Mouse (Mus musculus) frontal cortex, postnatal 10 days (tissue): ENCODE measurements around the gene Agl.
"Not testable (repeated sequence)": the region's sequence is repeated elsewhere in the genome, so short reads cannot be mapped to it uniquely, and the experiment has no call there.

Experiments
- DNase-seq, 2 experiments: peaks; one replicate each; pipeline ENCODE4 v3.0.0; 2022; ENCODE audit warnings: low spot score in 2 of 2, mixed read lengths in 1 of 2

Gene Agl

GRCm38 (mm10) chr3:116748391-116749170 is 59.4 kb downstream of the Agl start:
- peak in 1 of 2 experiments; percentile 34 for DNase-seq

GRCm38 (mm10) chr3:116747648-116748047 is 60.3 kb downstream of the Agl start:
- not testable (repeated sequence) for DNase-seq

- DNase-seq, result no peak
Observed at GRCm38 (mm10) chr3:116740963-116741362, 67.0 kb downstream of the Agl start.

- no peak for DNase-seq
Observed at GRCm38 (mm10) chr3:116740106-116740505, 67.9 kb downstream of the Agl start.

GRCm38 (mm10) chr3:116737326-116737731 is 70.6 kb downstream of the Agl start:
- DNase-seq, result no peak

GRCm38 (mm10) chr3:116729483-116730174 is 78.3 kb downstream of the Agl start:
- DNase-seq, result no peak

GRCm38 (mm10) chr3:116726807-116727206 is 81.2 kb downstream of the Agl start:
- no peak for DNase-seq

GRCm38 (mm10) chr3:116723496-116724481 is 84.2 kb downstream of the Agl start:
- DNase-seq, result no peak

GRCm38 (mm10) chr3:116722980-116723379 is 85.0 kb downstream of the Agl start:
- no peak for DNase-seq

GRCm38 (mm10) chr3:116718951-116719350 is 89.0 kb downstream of the Agl start:
- no peak for DNase-seq

- DNase-seq, result no peak
Observed at GRCm38 (mm10) chr3:116713031-116713430, 94.9 kb downstream of the Agl start.

GRCm38 (mm10) chr3:116712436-116712881 is 95.5 kb downstream of the Agl start, which contains the start of gene Slc35a3:
Gene Slc35a3, minus strand, starts transcription at chr3:116712831.
- DNase-seq, result no peak

- peak; percentile 51 to 79 for DNase-seq
Observed at GRCm38 (mm10) chr3:116711624-116712435, 96.1 kb downstream of the Agl start.

- DNase-seq, result no peak
Observed at GRCm38 (mm10) chr3:116710941-116711340, 97.0 kb downstream of the Agl start.

GRCm38 (mm10) chr3:116705637-116706204 is 102.2 kb downstream of the Agl start:
- no peak for DNase-seq

- DNase-seq, result no peak
Observed at GRCm38 (mm10) chr3:116703835-116704234, 104.1 kb downstream of the Agl start.

- DNase-seq, result no peak
Observed at GRCm38 (mm10) chr3:116702647-116703272, 105.2 kb downstream of the Agl start.

- no peak for DNase-seq
Observed at GRCm38 (mm10) chr3:116701601-116702000, 106.4 kb downstream of the Agl start.

- no peak for DNase-seq
Observed at GRCm38 (mm10) chr3:116698786-116699185, 109.2 kb downstream of the Agl start.

GRCm38 (mm10) chr3:116695666-116695985 is 112.3 kb downstream of the Agl start:
- no peak for DNase-seq
